Mouse (Mus musculus): ENCODE measurements around the gene ccdc198. TPM values are rescaled to one million over a fixed set of nuclear protein-coding genes. Genes with fewer than 3 reads are reported as not detected.
"Not testable (repeated sequence)": the region's sequence is repeated elsewhere in the genome, so short reads cannot be mapped to it uniquely, and the experiment has no call there.

The ccdc198 gene
- 9.4 and 11.1 TPM in 2 replicates for polyA plus RNA-seq (2012; rRNA removed)

- DNase-seq (ENCODE audit: low read depth): no peak
These were observed at the start of gene ccdc198 for GRCm38 (mm10) chr14:49245126-49245714. Gene ccdc198 (minus strand): TSS chr14:49245474.

- DNase-seq (ENCODE audit: low read depth): no peak
These were observed 48.7 kb upstream of the ccdc198 start for GRCm38 (mm10) chr14:49293802-49294449.

GRCm38 (mm10) chr14:49290029-49290745, 44.9 kb upstream of the ccdc198 start:
- DNase-seq (ENCODE audit: low read depth): no peak

DNA sequence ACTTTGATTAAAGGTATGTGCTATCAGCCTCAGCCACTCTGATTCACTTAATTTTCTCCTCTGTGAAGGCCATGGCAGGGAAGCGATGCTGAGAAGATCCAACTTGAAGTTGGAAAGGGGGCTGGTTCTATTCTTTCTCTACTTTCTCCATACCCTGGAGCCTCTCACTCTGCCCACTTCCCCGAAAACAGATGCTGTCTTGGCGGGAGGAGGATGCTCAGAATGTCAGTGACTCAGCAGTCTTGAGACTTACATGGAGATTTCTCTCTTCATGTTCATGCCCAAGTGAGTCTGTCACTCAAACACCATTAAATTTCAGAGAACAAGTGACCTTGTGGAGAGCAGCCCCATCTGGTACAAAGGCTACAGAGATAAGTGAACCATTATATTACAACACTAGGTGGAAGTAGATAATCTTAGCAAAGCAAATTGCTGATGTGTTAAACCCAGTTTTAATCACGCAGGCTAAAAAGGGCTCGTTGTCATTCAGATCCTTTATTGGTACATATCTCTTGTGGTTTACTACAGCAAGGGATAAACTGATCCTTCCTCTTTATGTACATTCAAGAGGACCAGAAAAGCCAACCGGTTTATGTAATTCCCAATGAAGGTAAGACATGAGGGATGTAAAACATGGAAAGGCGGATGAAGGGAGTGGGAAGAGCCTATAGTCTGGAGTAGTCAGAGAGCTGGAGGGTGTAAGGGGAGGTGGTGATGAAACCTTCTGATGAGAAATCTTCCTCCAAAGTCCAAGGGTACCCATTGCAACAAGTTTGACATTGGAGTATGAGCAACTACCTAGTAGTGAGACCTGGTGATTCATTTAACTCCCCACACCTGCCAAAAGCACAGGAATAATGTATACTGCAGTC, 38.7 kb upstream of the ccdc198 start:
- DNase-seq (ENCODE audit: low read depth): no peak

DNA sequence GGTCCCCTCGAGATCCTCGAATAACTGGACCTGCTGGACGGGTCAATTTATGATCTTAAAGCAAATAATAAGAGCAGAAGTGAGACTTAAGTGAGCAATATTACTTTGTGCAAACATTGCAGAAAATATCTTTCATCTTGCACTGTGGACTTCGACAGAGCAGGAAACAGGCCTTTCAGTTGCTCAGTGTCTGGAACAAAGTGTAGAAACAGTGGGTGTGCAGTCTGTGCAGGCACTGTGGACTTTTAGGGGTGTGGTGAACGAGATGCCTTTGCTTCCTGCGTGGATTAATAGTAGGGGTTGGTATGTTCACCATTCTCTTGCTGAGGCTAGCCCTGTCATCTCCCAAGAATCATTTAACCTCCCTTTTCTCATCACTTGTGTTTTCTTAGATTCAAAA, 33.6 kb upstream of the ccdc198 start:
- DNase-seq (ENCODE audit: low read depth): no peak

- DNase-seq (ENCODE audit: low read depth): not testable (repeated sequence)
These were observed 33.2 kb upstream of the ccdc198 start for GRCm38 (mm10) chr14:49278479-49278878.

GRCm38 (mm10) chr14:49277642-49278041, 32.4 kb upstream of the ccdc198 start:
- DNase-seq (ENCODE audit: low read depth): no peak

- no peak for DNase-seq (ENCODE audit: low read depth)
These were observed 30.1 kb upstream of the ccdc198 start for GRCm38 (mm10) chr14:49275376-49275775.

- DNase-seq (ENCODE audit: low read depth): no peak
These were observed 20.2 kb upstream of the ccdc198 start for GRCm38 (mm10) chr14:49265286-49266002.

GRCm38 (mm10) chr14:49241522-49241921, 3.8 kb downstream of the ccdc198 start:
- no peak for DNase-seq (ENCODE audit: low read depth)

DNA sequence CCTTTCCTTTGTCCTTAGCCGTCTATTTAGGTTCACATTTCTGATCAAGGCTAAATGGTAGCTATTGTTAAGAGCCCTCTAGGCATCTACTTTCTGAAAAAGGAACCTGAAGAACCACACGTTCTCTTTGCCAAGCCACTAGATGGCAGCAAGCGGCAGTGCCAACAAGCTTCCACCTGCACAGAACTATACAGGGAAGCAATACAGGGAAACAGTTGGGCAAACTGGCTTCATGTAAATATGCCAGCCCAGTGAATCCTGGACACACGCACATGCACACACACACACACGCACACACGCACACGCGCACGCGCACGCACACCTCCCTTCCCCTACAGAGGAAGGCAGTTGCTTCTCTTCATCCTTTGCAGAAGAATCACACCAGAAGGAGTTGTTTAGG, 7.1 kb downstream of the ccdc198 start:
- DNase-seq (ENCODE audit: low read depth): no peak

DNA sequence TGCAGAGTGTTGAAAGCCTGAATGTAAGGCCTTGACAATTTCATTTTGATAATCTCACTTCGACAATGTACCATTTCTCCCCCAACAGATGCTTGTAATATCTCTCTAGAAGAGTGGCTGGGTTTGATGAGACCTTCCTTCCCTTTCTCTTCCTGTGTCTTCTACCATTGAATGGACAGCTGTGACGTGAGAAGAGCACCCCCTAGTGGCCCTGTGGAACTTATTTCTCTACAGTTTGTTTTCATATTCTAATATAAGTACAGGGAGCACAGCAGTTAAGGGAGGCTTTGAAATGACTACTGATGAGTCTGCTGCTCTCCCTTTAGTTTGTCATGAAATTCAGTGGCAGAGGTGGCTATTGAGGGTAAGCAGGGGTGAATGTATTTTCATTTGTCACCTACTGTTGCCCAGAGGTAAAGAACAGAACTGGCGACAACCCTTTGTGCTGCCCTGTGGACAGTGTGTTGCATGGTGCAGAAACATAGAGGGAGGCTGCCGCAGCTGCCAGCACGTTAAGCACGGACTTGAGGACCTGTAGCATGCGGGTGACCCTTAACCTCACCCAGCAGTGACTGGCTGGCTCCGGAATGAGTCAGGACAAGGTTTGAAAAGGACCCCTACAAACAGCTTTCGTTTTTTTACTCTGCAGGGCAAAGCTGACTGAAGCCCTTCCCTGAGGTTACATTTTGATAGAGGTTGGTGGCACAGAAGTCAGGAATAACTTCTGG, 10.3 kb downstream of the ccdc198 start:
- no peak for DNase-seq (ENCODE audit: low read depth)

DNA sequence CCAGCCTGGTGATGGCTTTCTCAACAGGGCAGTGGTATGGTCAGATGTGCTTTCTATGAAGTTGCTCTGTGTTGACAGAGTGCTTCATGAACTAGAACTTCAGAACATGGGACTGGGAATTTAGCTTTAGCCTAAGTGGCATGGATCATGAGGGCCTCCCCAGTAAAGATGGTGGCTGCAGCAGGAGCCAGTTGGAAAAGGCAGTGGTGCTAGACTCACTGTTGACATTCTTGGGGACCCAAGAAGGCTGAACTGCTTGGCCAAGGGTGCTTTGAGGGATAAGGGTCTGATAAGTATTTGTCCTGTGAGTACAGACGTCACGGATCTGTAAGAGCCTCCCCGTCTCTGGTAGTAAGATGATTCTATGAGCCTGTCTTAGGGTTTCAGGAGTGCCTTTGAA, 13.4 kb downstream of the ccdc198 start:
- DNase-seq (ENCODE audit: low read depth): no peak

DNA sequence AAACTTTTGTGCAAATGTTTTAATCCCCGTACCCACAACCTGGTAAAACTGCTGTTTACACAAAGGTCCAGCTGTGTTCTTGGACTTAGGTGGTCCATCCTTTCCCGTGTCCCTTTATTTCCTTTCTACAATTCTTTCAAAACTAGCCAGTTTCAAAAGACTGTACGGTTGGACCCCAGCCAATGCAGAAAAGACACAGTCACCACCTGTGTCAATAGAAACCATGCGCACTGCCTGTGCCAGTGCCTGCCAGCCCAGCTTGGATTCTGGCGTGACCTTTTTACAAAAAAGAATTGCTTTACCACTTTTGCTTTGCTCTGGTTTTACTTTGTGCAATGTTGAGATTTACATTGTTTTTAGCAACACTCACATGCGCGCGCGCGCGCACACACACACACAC, 18.3 kb downstream of the ccdc198 start:
- no peak for DNase-seq (ENCODE audit: low read depth)

- DNase-seq (ENCODE audit: low read depth): no peak
These were observed 18.8 kb downstream of the ccdc198 start for GRCm38 (mm10) chr14:49226471-49226870.

DNA sequence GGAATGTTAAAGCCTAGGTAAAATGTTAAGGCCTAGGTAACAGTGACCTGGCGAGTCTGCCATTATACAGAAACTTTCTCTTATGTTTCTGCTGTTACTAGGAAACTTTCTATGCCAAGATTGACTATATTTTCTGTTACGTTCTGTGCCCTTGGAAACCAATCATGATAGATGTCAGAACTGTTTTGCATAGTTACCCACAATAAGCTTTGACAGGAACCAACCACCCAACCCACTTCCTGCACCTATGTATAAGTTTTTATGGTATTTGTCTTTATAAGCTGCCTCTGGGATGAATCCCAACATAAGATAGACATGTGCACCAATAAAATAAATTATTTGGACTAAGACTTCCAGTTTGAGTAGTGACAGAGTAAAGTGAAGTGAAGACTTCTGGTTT, 23.5 kb downstream of the ccdc198 start:
- DNase-seq (ENCODE audit: low read depth): no peak

GRCm38 (mm10) chr14:49219466-49220022, 25.7 kb downstream of the ccdc198 start:
- DNase-seq (ENCODE audit: low read depth): not testable (repeated sequence)

DNA sequence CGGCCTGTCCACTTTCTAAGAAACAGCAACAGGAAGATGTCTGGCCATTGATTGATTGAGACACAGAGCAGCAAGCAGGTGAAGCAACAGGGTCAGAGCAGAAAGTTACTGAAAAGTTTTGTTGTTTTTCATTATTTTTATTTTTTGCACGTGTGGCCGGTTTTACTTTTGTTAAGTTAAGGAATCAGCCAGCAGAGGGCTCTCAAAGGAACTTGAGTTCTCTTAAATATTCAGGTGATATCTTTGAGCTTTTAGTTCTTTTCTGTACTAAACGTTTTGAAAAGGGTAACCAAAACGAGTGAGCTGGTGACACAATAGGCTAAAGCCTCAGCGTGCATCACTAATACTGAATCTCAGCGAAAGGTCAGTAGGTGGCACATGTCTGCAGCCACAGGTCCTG, 26.6 kb downstream of the ccdc198 start:
- DNase-seq (ENCODE audit: low read depth): no peak

DNA sequence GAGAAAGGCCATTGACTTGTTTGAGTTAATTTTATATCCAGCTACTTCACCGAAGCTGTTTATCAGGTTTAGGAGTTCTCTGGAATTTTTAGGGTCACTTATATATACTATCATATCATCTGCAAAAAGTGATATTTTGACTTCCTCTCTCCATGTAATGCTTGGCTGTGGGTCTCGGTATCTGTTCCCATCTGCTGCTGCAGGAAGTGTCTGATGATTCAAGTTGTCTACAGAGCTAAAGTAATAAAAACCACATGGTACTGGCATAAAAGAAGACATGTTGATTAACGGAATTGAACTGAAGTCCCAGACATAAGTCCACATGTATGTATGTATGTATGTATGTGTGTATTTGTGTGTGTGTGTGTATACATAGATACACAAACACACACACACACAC, 35.1 kb downstream of the ccdc198 start:
- not testable (repeated sequence) for DNase-seq (ENCODE audit: low read depth)

- no peak for DNase-seq (ENCODE audit: low read depth)
These were observed 44.0 kb downstream of the ccdc198 start for GRCm38 (mm10) chr14:49201073-49201778.
